Mouse (Mus musculus) small intestine, adult 2 months (tissue): ENCODE measurements around the gene Mansc1. TPM values are rescaled to one million over a fixed set of nuclear protein-coding genes. Genes with fewer than 3 reads are reported as not detected.

ENCODE experiments used
- H3K27ac ChIP-seq: fragments of 200-500 bp; 2 replicates; pipeline ENCODE4 v1.5.1; 2012; ENCODE audit warnings: low read depth, low read length, control low read depth, inconsistent platforms; ENCODE audit not compliant: insufficient read depth
- H3K27me3 ChIP-seq: fragments of 200-500 bp; 2 replicates; pipeline ENCODE4 v1.6.1; 2012; ENCODE audit warnings: mild to moderate bottlenecking, moderate library complexity, low read length, inconsistent platforms; ENCODE audit not compliant: control insufficient read depth, insufficient read depth
- H3K36me3 ChIP-seq: fragments of 200-500 bp; 2 replicates; pipeline ENCODE4 v1.6.1; 2012; ENCODE audit warnings: mild to moderate bottlenecking, low read length, control low read depth, inconsistent platforms; ENCODE audit not compliant: control insufficient read depth, insufficient read depth
- H3K4me1 ChIP-seq: fragments of 200-500 bp; 2 replicates; pipeline ENCODE4 v1.6.1; 2012; ENCODE audit warnings: low read length, inconsistent platforms, mixed read lengths; ENCODE audit not compliant: control insufficient read depth, insufficient read depth, insufficient read length
- H3K4me3 ChIP-seq: fragments of 200-500 bp; 2 replicates; pipeline ENCODE4 v1.5.1; 2012; ENCODE audit warnings: low read depth, mild to moderate bottlenecking, control low read depth, inconsistent platforms, low read length, moderate library complexity
- CTCF ChIP-seq: fragments of 200-500 bp; IDR thresholded peaks from 2 replicates; pipeline ENCODE4 v1.5.1; 2012; ENCODE audit warnings: low read depth, mild to moderate bottlenecking, control low read depth, inconsistent platforms, low read length, moderate library complexity, mixed read lengths; ENCODE audit not compliant: insufficient replicate concordance, insufficient read length; ENCODE audit errors: extremely low read depth
- POLR2A ChIP-seq: fragments of 200-500 bp; IDR thresholded peaks from 2 replicates; pipeline ENCODE4 v1.6.1; 2012; ENCODE audit warnings: low read depth, mild to moderate bottlenecking, control low read depth, inconsistent platforms, low read length, moderate library complexity
- WGBS: fragments of 180-500 bp; shearing (Covaris S2); methylation state at CpG from one replicate; pipeline ENCODE4 v1.1.7; 2018; 5-methylcytosine and 5-hydroxymethylcytosine counted together
- polyA plus RNA-seq: library from polyadenylated mRNA; depleted of rRNA; stranded (reverse); fragments of >200 nt; gene quantifications from 2 replicates; pipeline ENCODE4 v1.2.3, GENCODE M21; 2012

The Mansc1 gene
- polyA plus RNA-seq, 1 experiment, result 6.9 TPM

GRCm38 (mm10) chr6:134597651-134598229 is 34.5 kb downstream of the Mansc1 start:
- H3K4me3 ChIP-seq, result no peak overlapping the region
- H3K27ac ChIP-seq, result no peak overlapping the region
- H3K36me3 ChIP-seq, result no peaks in the 10 kb centered on the region
- TF ChIP-seq CTCF (no peak), POLR2A (no peak)
- no peaks in the 10 kb centered on the region for H3K27me3 ChIP-seq
- peaks cover 15% of the 10 kb centered on the region; the same call in 1 of the 2 replicates for H3K4me1 ChIP-seq
- WGBS, result 37% methylated on average over 6 of the region's 6 CpGs

GRCm38 (mm10) chr6:134594569-134595442 is 37.5 kb downstream of the Mansc1 start:
- 55% methylated on average over 21 of the region's 21 CpGs for WGBS
- Histone ChIP-seq H3K4me1 (peaks cover 10% of the 10 kb centered on the region; the same call in 1 of the 2 replicates), H3K27me3 (no peaks in the 10 kb centered on the region), H3K4me3 (no peak overlapping the region), H3K27ac (no peak overlapping the region), H3K36me3 (no peaks in the 10 kb centered on the region)
- TF ChIP-seq POLR2A, result no peak
- no peak for TF ChIP-seq CTCF

- no peak overlapping the region for H3K4me3 ChIP-seq
- H3K27ac ChIP-seq, result no peak overlapping the region
- H3K36me3 ChIP-seq, result no peaks in the 10 kb centered on the region
- no peaks in the 10 kb centered on the region for H3K27me3 ChIP-seq
- 84% methylated on average over 2 of the region's 2 CpGs for WGBS
- H3K4me1 ChIP-seq, result no peaks in the 10 kb centered on the region
- TF ChIP-seq POLR2A, result no peak
- TF ChIP-seq CTCF, result no peak
Observed at GRCm38 (mm10) chr6:134591614-134592013, 40.7 kb downstream of the Mansc1 start.

- no peaks in the 10 kb centered on the region for H3K4me1 ChIP-seq
- no peaks in the 10 kb centered on the region for H3K36me3 ChIP-seq
- no peaks in the 10 kb centered on the region for H3K27me3 ChIP-seq
- 85% methylated on average over 5 of the region's 5 CpGs for WGBS
- TF ChIP-seq POLR2A (no peak), CTCF (no peak)
- no peak overlapping the region for H3K4me3 ChIP-seq
- no peak overlapping the region for H3K27ac ChIP-seq
Observed at GRCm38 (mm10) chr6:134586241-134586640, 46.0 kb downstream of the Mansc1 start.

GRCm38 (mm10) chr6:134584616-134585015 is 47.7 kb downstream of the Mansc1 start:
- no peaks in the 10 kb centered on the region for H3K27me3 ChIP-seq
- no peak for TF ChIP-seq POLR2A
- H3K36me3 ChIP-seq, result no peaks in the 10 kb centered on the region
- no peaks in the 10 kb centered on the region for H3K4me1 ChIP-seq
- no peak overlapping the region for H3K4me3 ChIP-seq
- 95% methylated on average over 2 of the region's 2 CpGs for WGBS
- H3K27ac ChIP-seq, result no peak overlapping the region

GRCm38 (mm10) chr6:134582110-134582509 is 50.2 kb downstream of the Mansc1 start:
- WGBS, result 81% methylated on average over 5 of the region's 5 CpGs
- no peaks in the 10 kb centered on the region for H3K36me3 ChIP-seq
- H3K27me3 ChIP-seq, result no peaks in the 10 kb centered on the region
- peaks cover 4% of the 10 kb centered on the region; the same call in 1 of the 2 replicates for H3K4me1 ChIP-seq
- no peak overlapping the region for H3K27ac ChIP-seq
- H3K4me3 ChIP-seq, result no peak overlapping the region
- TF ChIP-seq POLR2A, result no peak
- no peak for TF ChIP-seq CTCF

- Histone ChIP-seq H3K4me1 (peaks cover 13% of the 10 kb centered on the region), H3K4me3 (no peak overlapping the region), H3K27me3 (no peaks in the 10 kb centered on the region), H3K36me3 (no peaks in the 10 kb centered on the region), H3K27ac (no peak overlapping the region)
- TF ChIP-seq POLR2A (no peak), CTCF (no peak)
- 94% methylated on average over 4 of the region's 4 CpGs for WGBS
Observed at GRCm38 (mm10) chr6:134579506-134579905, 52.8 kb downstream of the Mansc1 start.
